ENCODE assay signal across 9 mouse cellular contexts in the genomic region with DNA sequence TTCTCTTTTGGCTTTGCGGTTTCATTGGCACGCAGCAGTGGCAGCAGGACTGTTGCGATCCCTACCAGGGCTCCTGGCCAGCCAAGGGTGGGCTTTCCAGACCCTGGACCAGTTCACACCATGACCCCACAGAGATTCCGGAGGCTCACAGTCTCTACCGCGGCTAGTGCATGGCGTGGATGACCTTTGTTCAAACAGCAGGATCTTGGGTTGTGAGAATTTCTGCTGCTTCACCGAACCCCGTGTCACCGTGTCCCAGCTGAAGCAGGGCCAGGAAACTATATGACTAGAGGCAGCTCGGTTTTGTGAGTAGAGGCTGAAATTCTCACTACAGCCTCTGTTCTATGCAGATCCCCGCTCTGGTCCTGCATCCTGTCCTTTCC. TPM values are rescaled to one million over a fixed set of nuclear protein-coding genes. Genes with fewer than 3 reads are reported as not detected.
A peak's percentile ranks its signal among the peaks of the same experiment; 100 is the strongest.
DNase-seq lines count a peak whose midpoint lies in the region; ATAC-seq lines count a peak whose summit lies in the region.
"Had no signal": no experiment of that assay in that cellular context is flagged by ENCODE, and none has a peak within 500 bp of the region (broad histone marks: within the 10 kb centered on the region; RNA-seq: fewer than 3 reads in every experiment).

No protein-coding gene starts in this region.

- no peak overlapping the region for H3K9ac ChIP-seq in heart, embryonic 13.5 days
- H3K9ac ChIP-seq in heart, embryonic 16.5 days (ENCODE audit: low read length) = no peak overlapping the region

- 71% methylated on average over 12 of the region's 12 CpGs for WGBS in heart, embryonic 13.5 days
- 62% methylated on average over 12 of the region's 12 CpGs for WGBS in heart, embryonic 16.5 days

- H3K27me3 ChIP-seq in heart, embryonic 13.5 days (replicated peaks) = no peaks in the 10 kb centered on the region
- H3K27me3 ChIP-seq in heart, embryonic 16.5 days (ENCODE audit: control insufficient read depth, insufficient read depth, low read length) = no peaks in the 10 kb centered on the region

- H3K9me3 ChIP-seq in heart, embryonic 13.5 days = no peaks in the 10 kb centered on the region
- H3K9me3 ChIP-seq in heart, embryonic 16.5 days (replicated peaks; ENCODE audit: control insufficient read depth, low read length) = no peaks in the 10 kb centered on the region

- H3K4me2 ChIP-seq in heart, embryonic 13.5 days = 0 out of 2 replicates have a peak overlapping the region, but pooled peaks have one; percentile 18
- 0 out of 2 replicates have a peak overlapping the region, but pooled peaks have one; percentile 28 for H3K4me2 ChIP-seq in heart, embryonic 16.5 days (ENCODE audit: low read depth, low read length)

- intact Hi-C loops in heart, postnatal 25 days (cut with DNase I) = loop anchor here (1.0 kb wide), 1 partner anchor 44 kb away; no protein-coding TSS in a partner anchor

- no peaks in the 10 kb centered on the region for H3K36me3 ChIP-seq in heart, embryonic 13.5 days
- no peaks in the 10 kb centered on the region for H3K36me3 ChIP-seq in heart, embryonic 16.5 days (ENCODE audit: control insufficient read depth, insufficient read depth)

- ATAC-seq in heart, embryonic 13.5 days (ENCODE audit: extremely low read depth, insufficient number of reproducible peaks, low FRiP score, low TSS enrichment) = no peak
- no peak for ATAC-seq in heart, embryonic 16.5 days (replicated peaks; ENCODE audit: extremely low read depth, insufficient read depth, low FRiP score)
- ATAC-seq in CD4-positive, CD25-positive, alpha-beta regulatory T cell, adult 4 months = no peak

- H3K4me3 ChIP-seq in heart, embryonic 13.5 days = peak overlapping the region; percentile 23; the same call in 1 of the 2 replicates
- peak overlapping the region; percentile 71 for H3K4me3 ChIP-seq in brown adipose tissue, adult 24 weeks (ENCODE audit: insufficient read depth, low read depth, low read length)
- no peak overlapping the region for H3K4me3 ChIP-seq in heart, embryonic 16.5 days (ENCODE audit: low read length)

- no peak for DNase-seq in heart, postnatal 25 days (ENCODE audit: low spot score)
- peak; percentile 50 for DNase-seq in kidney, postnatal 10 days
- DNase-seq in skeletal muscle tissue, adult 2 months (ENCODE audit: low read depth, low spot score) = peak; percentile 10
- no peak for DNase-seq in layer of hippocampus, adult 18-20 months (ENCODE audit: low spot score in 2 of 2)

- 0 out of 2 replicates have a peak overlapping the region, but pooled peaks have one; percentile 39 for H3K27ac ChIP-seq in heart, embryonic 13.5 days (replicated peaks)
- peak overlapping the region; percentile 93 for H3K27ac ChIP-seq in brown adipose tissue, adult 24 weeks (replicated peaks; ENCODE audit: low read depth, low read length)
- no peak overlapping the region for H3K27ac ChIP-seq in heart, embryonic 16.5 days (ENCODE audit: low read length)

- H3K4me1 ChIP-seq in heart, embryonic 13.5 days = 0 out of 2 replicates have a peak, but pooled peaks cover 2% of the 10 kb centered on the region
- peaks cover 22% of the 10 kb centered on the region for H3K4me1 ChIP-seq in brown adipose tissue, adult 24 weeks (ENCODE audit: control insufficient read depth, insufficient read depth, insufficient read length, low read length)
- no peaks in the 10 kb centered on the region for H3K4me1 ChIP-seq in heart, embryonic 16.5 days (ENCODE audit: control insufficient read depth, insufficient read depth, low read length)

RNA-seq across cellular contexts. Expression of gene Fmo1, which starts 7.7 kb away (rescaled TPM):
- polyA plus RNA-seq in heart, embryonic 13.5 days (2015; fragmentation: Nextera tagmentation; extraction: Ambion mirVana) = 2.5 and 3.7 TPM in 2 replicates
- total RNA-seq in heart, postnatal 25 days (2021) = 10 to 100 TPM; 36.9 to 40.7 TPM
- 519 and 719 TPM in 2 replicates for polyA plus RNA-seq in brown adipose tissue, adult 24 weeks (2012; ENCODE audit: insufficient read depth, insufficient read length, missing spikeins)
- polyA plus RNA-seq in heart, embryonic 16.5 days (2015; fragmentation: Nextera tagmentation; extraction: Ambion mirVana) = 12.1 and 12.4 TPM in 2 replicates
- total RNA-seq in layer of hippocampus, adult 18-20 months (2021) = 1 to 10 TPM; 7.3 to 8.6 TPM
- under 1 TPM; 0.22 to 0.72 TPM for polyA plus RNA-seq in CD4-positive, CD25-positive, alpha-beta regulatory T cell, adult 4 months (2017; shearing (Covaris generic))

RNA-seq across cellular contexts. Expression of gene Fmo2, which starts 39.8 kb away (rescaled TPM):
- 2.8 and 3.6 TPM in 2 replicates for polyA plus RNA-seq in heart, embryonic 13.5 days (2015; fragmentation: Nextera tagmentation; extraction: Ambion mirVana)
- total RNA-seq in heart, postnatal 25 days (2021) = 10 to 100 TPM; 27.4 to 29.5 TPM
- 9.7 and 11.8 TPM in 2 replicates for polyA plus RNA-seq in brown adipose tissue, adult 24 weeks (2012; ENCODE audit: insufficient read depth, insufficient read length, missing spikeins)
- polyA plus RNA-seq in heart, embryonic 16.5 days (2015; fragmentation: Nextera tagmentation; extraction: Ambion mirVana) = 6.4 and 9.9 TPM in 2 replicates
- total RNA-seq in layer of hippocampus, adult 18-20 months (2021) = 1 to 10 TPM; 3.2 to 5.5 TPM
- polyA plus RNA-seq in CD4-positive, CD25-positive, alpha-beta regulatory T cell, adult 4 months (2017; shearing (Covaris generic)) = not detected

RNA-seq across cellular contexts. Expression of gene Fmo4, which starts 45.0 kb away (rescaled TPM):
- 0.08 and 0.38 TPM in 2 replicates for polyA plus RNA-seq in heart, embryonic 13.5 days (2015; fragmentation: Nextera tagmentation; extraction: Ambion mirVana)
- under 1 TPM in 1 of 2 experiments, not detected in 1; 0.10 TPM for total RNA-seq in heart, postnatal 25 days (2021)
- polyA plus RNA-seq in brown adipose tissue, adult 24 weeks (2012; ENCODE audit: insufficient read depth, insufficient read length, missing spikeins) = 0.79 and 1.2 TPM in 2 replicates
- 0.30 and 0.37 TPM in 2 replicates for polyA plus RNA-seq in heart, embryonic 16.5 days (2015; fragmentation: Nextera tagmentation; extraction: Ambion mirVana)
- not detected for total RNA-seq in layer of hippocampus, adult 18-20 months (2021)
- polyA plus RNA-seq in CD4-positive, CD25-positive, alpha-beta regulatory T cell, adult 4 months (2017; shearing (Covaris generic)) = not detected
- polyA plus RNA-seq: spleen, adult 2 months had no signal

Comparison
In these comparisons a context has a peak if more than half of its experiments do, and no peak if none do; other contexts are left out.
1. DNase-seq: peak in kidney, postnatal 10 days (single experiment) and skeletal muscle tissue, adult 2 months (single experiment); none in heart, postnatal 25 days (single experiment) and layer of hippocampus, adult 18-20 months (0 of 2).
2. RNA of gene Fmo1, which starts 7.7 kb away (polyA plus RNA-seq): 519 to 719 TPM in brown adipose tissue, adult 24 weeks; 12.1 to 12.4 TPM in heart, embryonic 16.5 days, 2.5 to 3.7 TPM in heart, embryonic 13.5 days and 0.22 to 0.72 TPM in CD4-positive, CD25-positive, alpha-beta regulatory T cell, adult 4 months; every median in the first group is over 10 times any median in the second.